Mouse (Mus musculus) hindbrain, embryonic 10.5 days (tissue): ENCODE data around the gene Pycard. TPM values are rescaled to one million over a fixed set of nuclear protein-coding genes. Genes with fewer than 3 reads are reported as not detected.
"Not testable (repeated sequence)": the region's sequence is repeated elsewhere in the genome, so short reads cannot be mapped to it uniquely, and the experiment has no call there.

ENCODE experiments used
- DNase-seq: peaks from one replicate; pipeline ENCODE4 v3.0.0-alpha.2; 2017; ENCODE audit warnings: low spot score
- H3K27ac ChIP-seq: fragments of 300-500 bp; sonication (generic); 2 replicates; pipeline ENCODE4 v1.5.1; 2016; ENCODE audit warnings: mild to moderate bottlenecking, moderate library complexity
- H3K27me3 ChIP-seq: fragments of 300-500 bp; sonication (generic); 2 replicates; pipeline ENCODE4 v1.6.1; 2016; ENCODE audit warnings: mild to moderate bottlenecking; ENCODE audit not compliant: poor library complexity, insufficient read depth, severe bottlenecking
- H3K36me3 ChIP-seq: fragments of 300-500 bp; sonication (generic); 2 replicates; pipeline ENCODE4 v1.6.1; 2016; ENCODE audit warnings: mild to moderate bottlenecking, moderate library complexity
- H3K4me1 ChIP-seq: fragments of 300-500 bp; sonication (generic); replicated peaks from 2 replicates; pipeline ENCODE4 v1.6.1; 2016; ENCODE audit warnings: mild to moderate bottlenecking
- H3K4me3 ChIP-seq: fragments of 300-500 bp; sonication (generic); 2 replicates; pipeline ENCODE4 v1.5.1; 2016; ENCODE audit warnings: mild to moderate bottlenecking, moderate library complexity
- H3K9me3 ChIP-seq: fragments of 300-500 bp; sonication (generic); 2 replicates; pipeline ENCODE4 v1.6.1; 2016; ENCODE audit warnings: mild to moderate bottlenecking, moderate library complexity
- WGBS: fragments of 180-500 bp; shearing (Covaris S2); methylation state at CpG from one replicate; pipeline ENCODE4 v1.1.7; 2016; 5-methylcytosine and 5-hydroxymethylcytosine counted together
- polyA plus RNA-seq: library from polyadenylated mRNA; unstranded; fragments of >200 nt; fragmentation: Nextera tagmentation; extraction: Ambion mirVana; gene quantifications from 2 replicates; pipeline ENCODE4 v1.2.1, GENCODE M21; 2016

Pycard gene
- polyA plus RNA-seq, 1 experiment from 2014 or later: 9.5 TPM

GRCm38 (mm10) chr7:127952864-127953581, 40.6 kb downstream of the Pycard start:
- H3K4me1 ChIP-seq: no peaks in the 10 kb centered on the region
- DNase-seq: no peak
- H3K9me3 ChIP-seq: no peaks in the 10 kb centered on the region
- H3K27me3 ChIP-seq: no peaks in the 10 kb centered on the region
- H3K4me3 ChIP-seq: no peak overlapping the region
- H3K36me3 ChIP-seq: no peaks in the 10 kb centered on the region
- no peak overlapping the region for H3K27ac ChIP-seq
- 48% methylated on average over 13 of the region's 13 CpGs for WGBS

GRCm38 (mm10) chr7:127946470-127947023, 47.1 kb downstream of the Pycard start, which contains the start of gene Prss36:
Gene Prss36 (minus strand): TSS chr7:127946725.
- Histone ChIP-seq H3K9me3 (no peaks in the 10 kb centered on the region), H3K4me1 (peaks cover 5% of the 10 kb centered on the region), H3K27ac (no peak within 1 kb of the TSS), H3K27me3 (peaks cover 44% of the 10 kb centered on the region), H3K4me3 (no peak within 1 kb of the TSS), H3K36me3 (no peaks in the 10 kb centered on the region)
- 77% methylated on average over 6 of the region's 6 CpGs for WGBS
- DNase-seq: no peak

GRCm38 (mm10) chr7:127944614-127945013, 49.1 kb downstream of the Pycard start:
- Histone ChIP-seq H3K4me3 (peak overlapping the region; percentile 32), H3K36me3 (no peaks in the 10 kb centered on the region), H3K27ac (no peak overlapping the region; the same call in 1 of the 2 replicates), H3K9me3 (no peaks in the 10 kb centered on the region), H3K4me1 (peaks cover 5% of the 10 kb centered on the region), H3K27me3 (peaks cover 44% of the 10 kb centered on the region)
- DNase-seq: peak; percentile 26
- WGBS: 10% methylated on average over 23 of the region's 23 CpGs

- H3K4me3 ChIP-seq, H3K36me3 ChIP-seq, H3K9me3 ChIP-seq, DNase-seq, H3K27ac ChIP-seq, H3K4me1 ChIP-seq: not testable (repeated sequence)
- WGBS: 52% methylated on average over 2 of the region's 2 CpGs
- peaks cover 41% of the 10 kb centered on the region for H3K27me3 ChIP-seq
Observed at GRCm38 (mm10) chr7:127942097-127942496, 51.6 kb downstream of the Pycard start.

Other genes starting within 250 kb of the Pycard start
- 8.6 and 8.9 TPM in 2 replicates for gene Fbxl19, start 249.3 kb downstream of the Pycard start, polyA plus RNA-seq
- 10.3 and 11.9 TPM in 2 replicates for gene Orai3, start 224.1 kb downstream of the Pycard start, polyA plus RNA-seq
- gene Setd1a, start 217.2 kb downstream of the Pycard start, polyA plus RNA-seq: 16.5 and 18.7 TPM in 2 replicates
- gene Gm49388, start 208.3 kb downstream of the Pycard start, polyA plus RNA-seq: not detected in 2 replicates
- gene Hsd3b7, start 193.3 kb downstream of the Pycard start, polyA plus RNA-seq: 7.4 and 7.8 TPM in 2 replicates
- 15.2 and 21.6 TPM in 2 replicates for gene Stx4a, start 169.6 kb downstream of the Pycard start, polyA plus RNA-seq
- gene Stx1b, start 169.3 kb downstream of the Pycard start, polyA plus RNA-seq: 5.0 and 8.5 TPM in 2 replicates
- 19.0 and 19.2 TPM in 2 replicates for gene Zfp646, start 117.6 kb downstream of the Pycard start, polyA plus RNA-seq
- 41.4 and 42.3 TPM in 2 replicates for gene Zfp668, start 117.0 kb downstream of the Pycard start, polyA plus RNA-seq
- gene Prss53, start 102.9 kb downstream of the Pycard start, polyA plus RNA-seq: 0.51 and 1.1 TPM in 2 replicates
- not detected in 2 replicates for gene Gm21974, start 98.4 kb downstream of the Pycard start, polyA plus RNA-seq
- 49.7 and 54.7 TPM in 2 replicates for gene Vkorc1, start 98.2 kb downstream of the Pycard start, polyA plus RNA-seq
- gene Bckdk, start 89.8 kb downstream of the Pycard start, polyA plus RNA-seq: 115 and 123 TPM in 2 replicates
- gene Kat8, start 81.4 kb downstream of the Pycard start, polyA plus RNA-seq: 50.4 TPM in 2 replicates
- gene Prss8, start 63.8 kb downstream of the Pycard start, polyA plus RNA-seq: 5.3 and 9.7 TPM in 2 replicates
- 10.4 and 11.6 TPM in 2 replicates for gene Prss36, start 47.1 kb downstream of the Pycard start, polyA plus RNA-seq
- 328 and 333 TPM in 2 replicates for gene Fus, start 26.4 kb downstream of the Pycard start, polyA plus RNA-seq
- gene Trim72, start 10.1 kb upstream of the Pycard start, polyA plus RNA-seq: not detected in 2 replicates
- gene Itgam, start 68.8 kb upstream of the Pycard start, polyA plus RNA-seq: 0.58 and 0.73 TPM in 2 replicates
- 0.04 TPM in 1 of 2 replicates, not detected in the other for gene Gm49368, start 68.8 kb upstream of the Pycard start, polyA plus RNA-seq
- not detected in 2 replicates for gene Itgax, start 135.7 kb upstream of the Pycard start, polyA plus RNA-seq
- gene Itgad, start 160.5 kb upstream of the Pycard start, polyA plus RNA-seq: not detected in 2 replicates
- 0.25 TPM in 1 of 2 replicates, not detected in the other for gene Cox6a2, start 212.5 kb upstream of the Pycard start, polyA plus RNA-seq
- 16.7 and 19.6 TPM in 2 replicates for gene Armc5, start 243.5 kb upstream of the Pycard start, polyA plus RNA-seq
- 10.2 and 13.5 TPM in 2 replicates for gene 9130023H24Rik, start 244.2 kb upstream of the Pycard start, polyA plus RNA-seq